Mouse (Mus musculus) frontal cortex, postnatal 25 days (tissue): ENCODE results near the gene Ntn4.
"Not testable (repeated sequence)": the region's sequence is repeated elsewhere in the genome, so short reads cannot be mapped to it uniquely, and the experiment has no call there.

Source experiments
- DNase-seq, 2 experiments: peaks; one replicate each; pipeline ENCODE4 v3.0.0; 2022; ENCODE audit warnings: low spot score in 2 of 2

Gene Ntn4

DNA sequence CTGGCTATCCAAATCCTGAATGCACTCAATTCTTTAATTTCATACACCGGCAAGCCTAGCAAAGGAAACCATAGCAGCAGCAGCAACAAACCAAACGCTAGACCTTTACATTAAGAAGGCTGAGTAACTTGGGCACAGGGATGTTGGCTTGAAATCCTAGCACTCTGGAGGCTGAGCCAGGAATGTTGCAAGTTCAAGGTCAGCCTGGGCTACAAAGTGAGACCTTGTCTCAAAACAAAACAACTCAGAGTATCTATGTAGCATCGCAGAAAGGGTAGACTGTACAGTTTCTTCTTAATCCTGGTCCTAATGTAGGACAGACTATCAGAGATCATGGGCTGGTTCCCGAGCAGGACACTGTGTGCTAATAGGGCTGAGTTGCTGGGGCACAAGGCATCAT is 43.4 kb downstream of the Ntn4 start:
- DNase-seq, result no peak

DNA sequence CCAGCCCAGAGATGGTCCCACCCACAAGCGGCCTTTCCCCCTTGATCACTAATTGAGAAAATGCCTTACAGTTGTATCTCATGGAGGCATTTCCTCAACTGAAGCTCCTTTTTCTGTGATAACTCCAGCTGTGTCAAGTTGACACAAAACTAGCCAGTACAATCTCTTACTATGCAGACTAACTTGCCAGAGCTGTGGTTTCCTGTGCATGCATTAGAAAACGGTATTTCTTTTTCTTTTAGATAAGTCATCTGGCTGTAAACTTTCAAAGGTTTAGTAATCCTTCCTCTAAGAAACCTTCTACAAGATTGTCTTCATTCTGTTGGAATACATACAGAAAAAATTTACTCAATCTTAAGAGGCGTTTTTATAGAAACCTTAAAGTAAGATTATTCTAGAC is 44.9 kb downstream of the Ntn4 start:
- DNase-seq, result not testable (repeated sequence)

DNA sequence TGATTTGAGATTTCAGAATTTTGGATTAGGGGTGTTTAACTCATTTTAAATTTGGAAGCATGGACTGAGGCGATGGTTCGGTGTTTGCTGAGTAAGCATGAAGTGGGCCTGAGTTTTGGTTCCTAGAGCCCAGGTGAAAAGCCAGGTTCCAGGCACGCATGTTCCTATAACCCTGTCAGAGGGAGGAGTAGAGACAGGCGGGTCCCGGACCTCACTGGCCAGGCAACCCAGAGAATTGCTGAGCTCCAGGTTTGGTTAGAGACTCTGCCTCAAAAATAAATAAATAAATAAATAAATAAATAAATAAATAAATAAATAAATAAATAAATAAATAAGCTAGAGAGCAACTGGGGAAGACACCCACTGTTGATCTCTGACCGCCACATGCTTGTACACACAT is 46.1 kb downstream of the Ntn4 start:
- no peak for DNase-seq

GRCm38 (mm10) chr10:93687781-93688180 is 47.3 kb downstream of the Ntn4 start:
- DNase-seq, result no peak

DNA sequence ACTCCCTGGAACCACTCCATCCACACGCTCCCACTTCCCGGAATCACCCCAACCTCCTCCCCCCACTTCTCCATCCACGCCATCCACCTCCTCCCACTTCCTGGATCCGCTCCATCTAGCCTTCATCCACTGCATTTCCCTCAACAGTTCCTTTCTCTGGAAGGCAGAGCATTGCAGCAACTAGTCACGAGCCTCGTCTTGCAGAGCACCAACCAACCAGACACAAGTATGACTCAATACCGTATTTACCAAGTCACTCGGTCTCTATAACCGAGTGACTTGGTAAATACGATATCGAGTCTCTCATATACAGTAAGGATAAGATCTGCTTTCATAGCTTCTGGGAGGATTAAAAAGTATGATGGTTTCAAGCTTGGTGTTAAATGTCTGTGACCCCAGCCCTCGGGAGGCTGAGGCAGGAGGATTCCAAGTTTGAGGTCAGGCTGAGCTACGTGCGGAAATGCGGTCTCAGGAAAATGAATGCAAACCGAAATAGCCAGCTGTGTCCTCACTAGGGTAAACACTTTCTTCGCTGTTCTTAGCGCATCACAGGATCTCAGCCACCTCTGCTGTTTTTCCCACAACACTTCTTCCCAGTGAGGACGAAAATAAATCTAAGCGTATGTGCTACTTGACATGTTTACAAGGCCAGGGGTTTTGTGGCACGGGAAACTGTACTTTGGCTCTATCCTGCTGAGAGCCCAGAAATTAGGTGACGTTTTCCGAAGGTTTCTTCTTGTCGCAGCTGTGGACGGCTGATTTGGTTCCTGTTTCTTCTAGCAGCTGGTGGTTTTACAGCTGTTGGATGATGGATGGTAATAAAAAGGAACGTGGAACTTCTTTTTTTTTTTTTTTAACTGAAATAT is 48.1 kb downstream of the Ntn4 start:
- DNase-seq, result no peak

GRCm38 (mm10) chr10:93691344-93691743 is 50.9 kb downstream of the Ntn4 start:
- DNase-seq, result no peak

- DNase-seq, result no peak
Measured at GRCm38 (mm10) chr10:93695043-93695791, 54.7 kb downstream of the Ntn4 start.

GRCm38 (mm10) chr10:93696001-93696400 is 55.5 kb downstream of the Ntn4 start:
- DNase-seq, result no peak

DNA sequence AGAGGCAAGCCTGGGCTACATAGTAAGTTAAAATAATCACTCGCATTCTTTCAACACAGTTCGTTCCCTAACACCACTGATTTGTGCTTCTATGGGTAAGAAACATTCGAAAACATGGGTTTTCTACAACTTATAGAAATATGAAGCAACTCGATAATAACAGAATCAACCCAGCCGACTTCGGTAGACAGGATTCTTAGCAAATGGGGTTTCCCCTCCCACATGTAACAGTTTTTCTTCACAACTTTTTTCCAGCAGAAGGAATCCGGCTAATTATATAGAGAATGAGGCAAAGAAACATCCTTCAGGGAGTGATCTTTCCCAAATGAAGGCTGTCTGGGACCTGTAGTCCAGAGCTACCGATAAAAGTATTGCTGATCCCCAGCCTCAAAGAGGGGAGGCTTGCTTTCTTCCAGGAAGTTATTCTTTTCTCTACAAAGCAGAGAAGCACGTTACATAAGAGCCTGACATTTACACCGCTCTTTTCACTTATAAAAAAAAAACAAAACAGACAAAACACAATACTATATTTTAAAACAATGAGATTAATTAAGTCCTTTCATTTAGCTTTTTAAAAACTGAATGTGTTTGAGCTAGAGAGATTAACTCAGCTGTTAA is 57.5 kb downstream of the Ntn4 start:
- no peak for DNase-seq

GRCm38 (mm10) chr10:93699689-93700478 is 59.4 kb downstream of the Ntn4 start:
- no peak for DNase-seq

DNA sequence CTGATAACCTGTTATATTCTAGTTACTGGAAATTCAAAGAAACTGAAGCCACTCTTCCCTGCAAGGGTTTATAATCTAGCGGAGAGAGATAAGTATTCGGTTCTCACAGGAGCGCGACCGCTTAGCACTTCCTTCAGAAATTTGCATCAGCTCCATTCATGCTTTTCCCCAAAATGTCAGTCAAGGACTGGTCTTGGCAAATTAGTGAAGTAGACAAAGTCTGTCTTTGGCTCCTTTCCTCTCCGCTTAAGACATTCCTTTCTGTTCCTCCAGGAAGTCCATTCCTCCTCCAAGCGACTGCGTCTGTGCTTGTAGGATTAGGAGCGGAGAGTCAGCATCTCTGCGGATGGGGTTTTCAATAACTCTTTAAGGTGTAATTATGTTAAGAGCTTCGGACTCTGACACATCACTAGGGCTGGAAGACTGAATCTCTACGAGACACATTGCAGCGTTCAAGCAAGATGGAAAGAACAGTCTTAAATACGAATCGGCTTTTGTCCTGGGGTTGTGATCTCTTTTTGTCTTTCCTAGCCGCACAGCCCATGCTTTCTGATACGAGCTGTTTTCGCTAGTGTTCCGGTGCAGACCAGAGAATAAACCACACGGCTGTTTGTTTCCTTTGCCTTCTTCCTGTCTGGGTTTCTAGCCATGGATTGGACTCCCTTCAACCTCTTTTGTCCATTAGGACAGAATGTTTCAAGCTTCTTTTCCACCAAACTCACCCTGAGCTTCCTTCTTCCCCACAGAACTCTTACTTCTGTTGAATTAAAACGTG is 60.3 kb downstream of the Ntn4 start:
- no peak for DNase-seq

DNA sequence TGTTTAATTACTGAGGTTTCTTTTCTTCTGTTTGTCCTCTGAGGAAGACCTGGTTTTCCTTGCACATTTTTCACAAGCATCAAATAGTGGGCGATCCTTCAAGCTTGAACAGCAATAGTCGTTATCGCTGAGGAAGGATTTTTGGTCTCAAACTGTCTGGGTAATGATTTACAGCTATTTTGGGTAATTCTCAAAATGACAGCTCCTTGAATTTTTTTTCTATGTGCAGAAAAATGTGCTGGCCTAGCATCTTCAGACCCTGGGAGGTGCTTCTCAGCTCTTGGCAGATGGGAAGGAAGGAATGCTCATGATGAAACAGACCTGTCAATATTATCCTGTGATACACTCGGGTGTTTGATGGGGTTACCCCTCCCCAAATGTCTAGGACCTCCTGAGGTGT is 63.5 kb downstream of the Ntn4 start:
- DNase-seq, result no peak

DNA sequence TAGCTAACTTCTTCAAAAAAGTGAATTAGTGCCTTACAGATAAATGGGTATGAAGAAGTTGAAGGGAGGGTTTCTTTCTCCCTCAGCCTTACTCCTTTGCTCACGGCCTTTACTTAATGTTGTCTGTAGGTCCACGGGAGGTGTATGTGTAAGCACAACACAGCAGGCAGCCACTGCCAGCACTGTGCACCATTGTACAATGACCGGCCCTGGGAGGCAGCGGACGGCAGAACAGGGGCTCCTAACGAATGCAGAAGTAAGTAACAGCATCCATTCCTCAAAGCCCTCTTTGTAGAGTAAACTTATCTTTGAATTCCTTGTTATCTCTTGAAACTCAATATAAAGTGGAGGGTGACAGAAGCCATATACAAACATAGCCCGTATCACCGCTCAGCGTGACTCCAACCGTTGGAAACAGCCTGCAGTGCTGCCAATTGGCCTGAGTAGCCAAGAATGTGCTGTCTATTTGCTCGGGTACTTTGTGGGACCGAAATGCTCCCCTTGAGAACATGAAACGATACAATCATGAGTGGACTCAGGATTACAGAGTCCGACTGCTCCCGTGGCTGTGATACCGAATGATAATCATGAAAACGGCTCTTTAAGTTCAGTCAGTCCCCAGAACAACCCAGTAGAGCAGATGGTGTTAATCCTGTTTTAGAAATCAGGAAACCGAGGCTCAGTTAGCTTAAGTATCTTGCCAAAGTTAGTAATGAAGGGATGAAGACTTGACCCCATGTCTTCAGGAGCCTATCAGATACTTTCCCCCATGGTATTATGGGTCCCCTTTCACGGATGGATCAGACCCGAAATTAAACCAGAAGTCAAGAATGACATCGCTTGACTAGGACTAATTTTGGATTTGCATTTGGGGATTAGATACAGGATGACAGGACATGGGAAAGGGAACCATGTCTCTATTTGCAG is 66.9 kb downstream of the Ntn4 start:
- DNase-seq, result no peak

DNA sequence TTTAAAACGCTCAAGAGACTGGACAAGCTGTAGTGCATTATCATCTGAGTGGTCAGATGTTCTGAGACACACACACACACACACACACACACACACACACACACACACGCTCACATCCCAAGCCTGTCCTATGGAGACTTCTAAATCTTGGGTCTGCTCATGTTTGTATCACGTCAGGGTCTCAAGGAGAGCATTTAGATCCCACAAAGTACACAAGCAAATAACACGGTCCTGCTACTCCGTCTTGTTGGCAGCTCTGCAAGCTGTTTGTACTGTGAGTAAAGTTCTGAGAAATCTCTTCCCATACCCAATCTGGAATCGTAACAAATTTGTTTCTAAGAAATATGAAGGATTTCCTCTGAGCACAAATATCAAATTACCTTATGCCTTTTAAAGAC is 67.6 kb downstream of the Ntn4 start:
- DNase-seq, result no peak

DNA sequence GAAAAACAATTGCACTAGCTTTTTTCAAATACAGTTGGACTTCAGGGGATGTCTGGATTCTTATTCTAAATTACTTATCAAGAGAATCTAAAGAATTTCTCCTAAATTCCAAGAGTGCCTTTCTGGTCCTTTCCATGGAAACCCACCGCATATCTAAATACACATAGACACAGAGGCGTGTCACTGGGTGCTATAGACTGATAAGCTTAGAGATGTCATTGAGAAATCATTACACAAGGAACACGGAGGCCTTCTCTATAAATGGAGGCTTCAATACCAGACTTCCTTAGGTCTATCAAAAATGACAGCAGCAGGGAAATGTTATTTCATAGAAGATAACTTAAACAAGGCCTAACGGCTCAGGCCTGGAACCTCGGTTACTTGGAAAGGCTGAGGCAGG is 68.0 kb downstream of the Ntn4 start:
- DNase-seq, result no peak

- no peak for DNase-seq
Measured at GRCm38 (mm10) chr10:93709536-93709935, 69.1 kb downstream of the Ntn4 start.

GRCm38 (mm10) chr10:93721625-93722337 is 81.3 kb downstream of the Ntn4 start:
- DNase-seq, result no peak

GRCm38 (mm10) chr10:93723942-93724542 is 83.6 kb downstream of the Ntn4 start:
- DNase-seq, result no peak

- no peak for DNase-seq
Measured at GRCm38 (mm10) chr10:93728131-93728530, 87.7 kb downstream of the Ntn4 start.
